Mouse (Mus musculus) spleen, adult 18-20 months (tissue): ENCODE data around the gene Aktip.

Experiments used
- DNase-seq, 2 experiments: peaks; one replicate each; pipeline ENCODE4 v3.0.0; 2022; ENCODE audit warnings: mixed read lengths in 2 of 2

Aktip gene

DNA sequence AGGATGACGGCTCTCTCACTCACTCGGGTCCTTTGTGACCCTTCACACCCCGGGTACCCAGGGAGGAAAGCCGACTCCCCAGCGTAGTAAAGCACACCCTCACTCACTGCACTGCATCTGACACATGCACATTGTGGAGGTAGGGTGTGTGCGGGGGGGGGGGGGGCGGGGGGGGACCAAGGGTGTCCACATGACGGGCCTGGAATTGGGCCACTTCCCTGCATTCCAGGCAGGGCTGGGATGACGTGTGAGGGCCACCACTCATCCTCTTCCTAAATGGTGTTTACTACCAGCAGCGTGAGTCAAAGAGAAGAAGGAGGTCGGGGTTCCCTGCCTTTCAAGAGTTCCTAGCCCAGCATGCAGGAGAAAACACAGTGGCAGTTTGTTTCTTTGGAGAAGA is 11.6 kb downstream of the Aktip start:
- DNase-seq, result no peak

DNA sequence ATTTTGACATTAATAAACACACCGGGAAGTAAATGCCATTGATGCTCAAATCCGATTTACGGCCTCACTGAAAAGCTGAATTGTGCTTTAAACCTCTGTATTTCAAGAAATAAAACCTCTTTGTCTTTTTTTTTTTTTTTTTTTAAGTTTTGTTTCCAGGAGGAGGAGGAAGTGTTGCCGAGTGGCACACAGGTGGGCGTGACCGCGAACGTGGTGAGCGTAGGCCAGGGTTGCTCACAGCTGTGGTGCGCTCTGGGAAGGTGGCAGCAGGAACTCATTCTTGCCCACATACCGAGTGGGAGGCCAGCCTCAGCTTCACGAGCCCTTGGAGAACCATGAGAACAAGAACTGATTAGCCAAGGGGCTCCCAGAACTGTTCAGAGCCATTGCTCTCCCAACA is 13.4 kb downstream of the Aktip start:
- no peak for DNase-seq

DNA sequence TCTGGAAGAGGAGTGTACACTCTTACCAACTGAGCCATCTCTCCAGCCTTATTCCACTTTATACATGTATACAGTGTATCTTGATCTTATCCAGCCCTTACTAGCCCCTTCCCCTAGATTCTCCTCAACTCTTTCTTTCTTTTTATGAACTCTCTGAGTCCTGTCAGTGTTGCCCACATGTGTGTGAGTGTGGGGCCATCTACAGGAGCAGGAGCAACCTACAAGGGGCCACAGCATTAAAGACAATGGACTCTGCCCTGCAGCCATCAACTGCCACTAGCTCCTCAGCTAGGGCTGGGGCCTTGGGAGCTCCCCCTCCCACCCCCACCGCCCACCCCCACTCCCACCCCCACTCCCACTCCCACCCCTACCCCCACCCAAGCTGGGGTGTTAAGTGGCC is 22.1 kb downstream of the Aktip start:
- no peak for DNase-seq

DNA sequence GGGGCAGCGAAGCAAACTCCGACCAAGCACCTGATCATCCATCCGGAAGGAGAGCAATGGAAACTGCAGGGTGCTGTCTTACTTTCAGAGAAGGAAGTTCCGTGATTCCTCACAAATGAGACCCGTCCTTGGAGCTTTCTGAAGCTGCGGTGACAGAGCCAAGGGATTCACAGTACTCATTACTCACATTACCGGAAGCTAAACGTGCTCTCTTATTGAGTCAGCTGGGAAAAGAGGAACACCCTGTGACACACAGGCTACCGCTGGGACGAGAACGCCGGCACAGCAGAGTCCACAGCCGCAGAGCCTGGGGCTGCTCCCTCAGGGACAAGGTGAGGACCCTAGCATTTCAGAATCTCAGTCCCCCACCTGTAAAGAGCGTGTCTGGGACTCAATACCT is 23.6 kb downstream of the Aktip start:
- no peak for DNase-seq

DNA sequence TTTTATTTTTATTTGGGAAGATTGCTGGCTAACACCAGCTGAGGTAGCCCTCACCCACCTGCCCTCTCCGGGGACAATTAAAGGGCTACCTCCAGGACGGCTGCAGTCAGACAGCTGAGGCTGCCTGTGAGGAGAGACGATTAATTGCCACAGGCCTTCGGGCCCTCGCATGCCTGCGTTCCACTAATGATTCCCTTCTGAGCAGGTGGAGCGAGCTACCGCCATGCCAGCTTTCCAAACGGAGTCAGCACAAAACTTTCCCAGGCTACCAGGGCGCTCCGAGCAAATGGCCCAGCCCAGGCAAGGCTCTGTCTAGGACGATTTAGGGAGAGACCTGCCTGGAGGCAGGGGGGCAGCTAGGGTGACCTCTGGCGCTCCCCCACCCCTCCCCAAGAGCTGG is 28.2 kb downstream of the Aktip start:
- DNase-seq, result no peak

DNA sequence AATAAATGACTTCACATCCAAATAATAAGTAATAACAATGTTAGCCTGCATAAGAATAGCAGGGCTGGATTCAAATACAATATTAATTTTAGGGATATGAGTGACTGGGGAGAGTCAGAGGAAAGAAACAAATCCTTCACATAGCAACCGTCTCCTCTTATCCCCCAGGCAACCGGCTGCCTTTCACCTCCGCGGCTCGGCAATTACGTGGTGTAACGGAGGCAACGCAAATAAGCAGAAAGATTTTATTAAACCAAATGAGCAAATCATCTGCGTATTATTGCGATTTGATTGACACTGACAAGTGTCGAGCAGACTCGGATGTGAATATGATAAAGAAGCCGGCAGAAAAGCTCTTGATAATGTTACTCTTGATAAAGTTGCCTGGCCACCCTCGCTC is 28.9 kb downstream of the Aktip start:
- DNase-seq, result no peak

DNA sequence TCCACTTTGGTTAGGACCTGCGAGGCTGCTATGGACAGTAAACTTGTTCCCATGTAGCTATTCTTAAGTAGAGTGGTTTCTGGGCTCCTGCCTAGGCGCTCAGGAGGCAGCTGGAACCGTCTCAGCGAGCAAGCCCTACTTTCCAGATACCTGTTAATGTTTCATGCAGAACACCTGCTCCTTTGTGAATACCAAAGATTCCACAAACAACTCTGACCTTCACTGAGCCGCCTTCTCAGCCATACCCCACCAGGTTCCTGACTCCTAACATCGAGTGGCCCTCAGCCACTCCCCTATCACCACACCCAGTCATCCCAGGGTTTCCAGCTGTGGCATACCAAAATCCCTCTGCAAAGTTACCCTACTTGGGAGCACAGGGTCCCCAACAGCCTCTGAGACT is 29.6 kb downstream of the Aktip start:
- no peak for DNase-seq

DNA sequence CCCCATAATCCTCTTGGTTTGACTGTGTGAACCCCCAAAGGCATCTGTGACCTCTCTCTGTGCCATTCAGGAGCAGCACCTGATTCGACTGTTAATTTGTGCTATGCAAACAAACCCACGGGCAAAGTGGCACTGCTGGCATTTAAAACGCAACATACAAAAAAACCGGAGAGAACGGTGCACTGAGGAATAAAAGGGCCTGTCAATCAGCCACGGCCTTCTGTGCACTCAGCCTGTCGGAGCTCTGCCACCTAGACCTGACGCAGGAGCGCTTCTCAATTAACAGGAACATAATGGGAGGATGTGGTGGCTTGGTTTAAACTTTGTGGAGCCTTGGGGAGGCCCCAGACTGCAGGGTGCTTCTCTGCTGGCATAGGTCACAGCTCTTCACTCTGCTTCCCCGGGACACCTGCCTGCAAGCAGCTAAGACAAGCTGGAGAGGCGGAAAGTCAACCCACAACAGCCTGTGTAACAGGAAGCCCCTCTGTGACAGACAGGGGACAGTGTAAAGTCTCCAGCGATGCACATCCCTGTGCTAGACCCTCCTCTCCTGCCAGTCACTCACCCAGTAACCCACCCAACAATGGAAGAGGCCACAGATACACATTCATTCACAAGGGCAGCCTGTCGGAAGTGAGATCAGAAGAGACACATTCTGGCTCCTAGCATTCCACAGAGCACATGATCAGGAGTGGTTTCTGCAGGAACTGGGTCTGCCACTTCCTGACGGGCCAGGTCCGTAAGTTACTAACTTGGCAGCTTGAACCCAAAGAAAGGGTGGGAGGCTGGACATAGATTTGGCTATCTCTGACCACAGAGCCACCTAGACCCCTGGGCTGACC is 39.6 kb downstream of the Aktip start:
- no peak for DNase-seq

DNA sequence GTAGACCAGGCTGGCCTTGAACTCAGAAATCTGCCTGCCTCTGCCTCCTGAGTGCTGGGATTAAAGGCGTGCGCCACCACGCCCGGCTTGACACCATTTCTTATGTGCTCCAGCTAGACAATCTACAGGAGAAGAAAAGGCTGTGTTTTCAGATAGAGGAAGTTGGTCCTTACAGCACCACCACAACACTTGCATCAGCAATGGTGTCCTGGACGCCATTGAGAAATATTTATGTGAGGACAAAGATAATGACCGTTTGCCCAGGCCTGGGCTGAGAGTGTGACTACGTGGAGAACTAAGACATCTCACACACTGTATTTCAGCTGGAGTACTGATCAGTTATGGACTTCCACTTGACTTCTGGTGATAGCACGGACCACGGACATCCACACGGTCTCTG is 41.2 kb downstream of the Aktip start:
- no peak for DNase-seq

DNA sequence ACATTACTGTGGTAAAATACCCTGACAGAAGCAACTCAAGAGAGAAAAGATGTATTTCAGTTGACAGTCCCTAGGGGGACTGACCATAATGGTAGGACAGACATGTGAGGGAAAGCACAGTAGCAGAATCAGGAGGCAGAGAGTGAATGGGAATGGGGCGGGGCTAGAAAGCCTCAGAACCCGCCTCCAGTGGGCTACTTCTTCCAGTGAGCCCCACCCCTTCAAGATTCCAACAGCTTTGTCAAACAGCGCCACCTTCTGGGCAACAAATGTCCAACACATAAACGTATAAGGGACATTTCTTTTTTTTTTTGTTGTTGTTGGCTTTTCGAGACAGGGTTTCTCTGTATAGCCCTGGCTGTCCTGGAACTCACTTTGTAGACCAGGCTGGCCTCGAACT is 45.2 kb downstream of the Aktip start:
- DNase-seq, result no peak

DNA sequence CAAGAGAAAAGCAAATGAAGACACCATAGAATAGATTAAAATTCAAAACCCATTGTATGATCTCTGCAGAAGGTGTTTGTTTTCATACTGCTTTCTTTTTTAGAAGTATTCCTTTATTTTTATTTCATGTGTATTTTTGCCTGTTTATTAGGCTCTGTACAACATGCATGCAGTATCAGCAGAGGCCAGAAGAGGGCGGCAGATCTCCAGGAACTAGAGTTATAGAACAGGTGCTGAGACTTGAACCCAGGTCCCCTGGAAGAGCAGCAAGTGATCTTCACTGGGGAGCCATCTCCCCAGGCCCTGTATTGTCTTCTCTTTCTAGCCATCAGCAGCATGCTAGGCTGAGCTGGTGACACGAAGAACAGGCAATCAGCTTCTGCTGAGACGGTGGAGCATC is 45.9 kb downstream of the Aktip start:
- no peak for DNase-seq

DNA sequence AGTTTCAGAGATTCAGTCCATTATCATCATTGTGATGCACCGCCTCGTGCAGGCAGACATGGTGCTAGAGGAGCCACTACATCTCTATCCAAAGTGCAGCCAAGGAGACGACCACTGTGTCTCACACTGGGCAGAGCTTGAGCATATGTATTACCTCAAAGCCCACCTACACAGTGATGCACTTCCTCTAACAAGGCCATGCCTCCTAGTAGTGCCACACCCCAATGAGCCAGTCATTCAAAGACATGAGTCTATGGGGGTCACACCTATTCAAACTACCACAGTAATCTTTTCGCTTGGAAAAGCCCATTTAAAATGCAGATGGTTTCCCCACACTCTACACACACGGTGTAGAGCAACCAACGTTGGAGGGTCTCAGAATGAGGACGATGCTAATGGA is 48.2 kb downstream of the Aktip start:
- no peak for DNase-seq

DNA sequence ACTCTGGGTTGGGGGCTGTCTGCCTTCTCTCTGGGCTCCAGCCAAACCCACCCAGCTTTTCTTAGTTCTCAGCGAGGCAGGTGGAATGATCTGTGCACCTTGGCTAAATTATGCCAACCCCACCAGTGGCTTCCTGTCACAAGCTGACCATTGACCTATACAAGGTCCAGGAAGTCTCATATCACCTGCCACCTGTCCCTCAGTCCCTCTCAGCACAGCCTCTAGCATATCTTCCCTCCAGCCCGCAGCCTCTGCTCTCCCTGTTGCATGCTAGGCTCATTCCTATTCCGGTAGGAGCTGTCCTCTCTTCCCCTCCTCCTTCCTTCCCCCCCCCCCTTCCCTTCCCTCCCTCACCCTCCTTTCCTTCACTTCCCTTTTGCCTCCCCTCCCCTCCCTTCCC is 50.5 kb downstream of the Aktip start:
- no peak for DNase-seq

DNA sequence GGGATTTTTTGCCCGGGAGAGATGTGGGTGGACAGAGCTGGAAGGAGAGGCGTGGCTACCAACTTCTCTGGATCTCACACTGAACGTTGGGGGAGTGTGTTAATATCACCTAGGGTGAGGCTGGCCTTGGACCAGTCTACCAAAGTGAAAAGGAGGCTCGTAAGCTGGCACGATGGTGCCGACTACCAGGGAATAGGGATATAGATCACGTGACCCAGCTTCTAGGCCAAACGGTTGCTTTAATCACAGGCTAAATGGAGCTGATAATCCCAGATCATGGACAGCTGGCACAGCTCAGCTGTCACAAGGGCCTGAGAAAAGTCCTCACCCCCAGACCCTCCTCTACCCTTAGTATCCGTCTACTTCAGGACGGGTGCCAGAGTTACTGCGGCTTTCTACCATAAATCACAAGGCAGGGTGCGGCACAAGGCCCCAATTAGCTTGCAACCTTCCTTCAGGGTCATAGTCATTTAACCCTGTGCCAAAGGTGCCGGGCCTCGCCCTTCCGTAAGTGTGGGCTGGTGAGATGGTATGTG is 51.1 kb downstream of the Aktip start:
- DNase-seq, result no peak

DNA sequence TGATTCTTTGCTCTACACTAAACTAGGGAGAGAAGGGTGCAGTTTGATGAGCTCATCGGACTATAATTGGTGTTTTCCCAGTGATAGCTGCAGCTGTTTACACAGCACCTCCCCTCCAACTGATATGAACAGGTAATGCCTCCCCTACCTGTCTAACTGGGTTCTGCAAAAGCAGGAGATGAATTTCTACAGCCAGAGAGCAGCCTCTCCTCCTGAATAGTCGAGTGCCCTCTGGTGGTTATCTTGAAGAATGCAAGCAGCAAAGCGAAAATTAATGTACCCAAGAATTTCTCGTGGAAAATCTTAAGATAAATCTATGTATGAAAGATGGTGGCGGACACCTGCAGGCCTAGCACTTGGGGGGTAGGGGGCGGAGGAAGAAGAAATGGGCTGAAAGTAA is 52.1 kb downstream of the Aktip start:
- peak in 1 of 2 experiments; percentile 31 for DNase-seq

DNA sequence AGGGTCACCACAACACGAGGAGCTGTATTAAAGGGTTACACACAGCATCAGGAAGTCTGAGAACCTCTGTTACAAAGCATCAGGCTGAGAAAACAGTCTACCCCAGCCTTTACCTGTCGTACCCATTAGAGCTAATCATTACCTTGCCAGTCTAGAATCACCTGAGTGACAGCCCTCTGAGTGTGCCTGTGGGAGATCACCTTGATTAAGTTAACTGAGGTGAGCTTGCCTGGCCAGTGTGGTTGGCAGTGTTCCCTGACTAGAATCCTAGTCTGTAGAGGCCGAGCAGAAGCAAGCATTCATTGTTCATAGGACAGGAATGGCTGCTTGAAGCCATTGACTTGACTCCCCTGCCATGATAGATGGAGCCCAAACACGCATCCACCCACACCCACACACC is 58.9 kb downstream of the Aktip start:
- no peak for DNase-seq

DNA sequence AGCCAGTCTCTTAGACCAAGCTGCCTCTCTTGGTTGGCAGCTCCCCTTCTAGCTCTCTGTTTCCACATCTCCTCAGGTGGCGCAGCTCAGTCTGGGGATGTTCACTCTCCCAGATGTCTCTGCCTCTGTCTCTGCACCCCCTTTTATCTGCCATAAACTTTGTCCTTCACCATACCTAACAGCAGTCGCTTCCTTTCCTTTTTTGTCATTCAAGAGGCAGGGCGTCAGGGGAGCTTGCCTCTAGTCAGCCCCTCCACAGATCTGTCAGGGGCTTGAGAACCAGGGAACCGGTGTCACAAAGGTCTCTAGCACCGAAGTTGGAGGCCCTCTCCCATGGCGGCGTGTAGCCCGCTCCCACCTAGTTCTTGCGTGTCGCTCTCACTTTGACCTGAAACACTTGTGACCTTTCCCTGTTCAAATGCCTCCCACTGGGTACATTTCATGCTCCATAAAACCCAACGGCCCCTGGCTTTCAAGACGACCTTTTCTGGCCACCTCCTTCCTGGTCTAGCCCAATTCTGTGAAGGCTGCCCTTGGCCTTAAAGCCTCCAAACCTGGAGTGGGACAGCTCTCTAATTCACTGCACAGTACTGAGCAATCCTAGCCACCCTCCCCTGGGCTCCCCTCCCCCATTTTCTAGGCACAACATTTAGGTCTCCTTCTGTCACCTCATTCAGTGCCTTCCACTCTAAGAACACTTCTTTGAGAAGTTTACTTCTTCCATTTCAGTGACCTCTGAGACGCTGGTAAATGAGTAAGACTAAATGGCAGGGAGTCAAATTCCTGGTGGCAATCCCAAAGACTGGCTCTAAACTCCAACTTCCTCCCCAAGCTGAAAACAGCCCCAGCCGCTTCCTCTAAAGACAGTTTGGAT is 64.2 kb downstream of the Aktip start:
- no peak for DNase-seq

DNA sequence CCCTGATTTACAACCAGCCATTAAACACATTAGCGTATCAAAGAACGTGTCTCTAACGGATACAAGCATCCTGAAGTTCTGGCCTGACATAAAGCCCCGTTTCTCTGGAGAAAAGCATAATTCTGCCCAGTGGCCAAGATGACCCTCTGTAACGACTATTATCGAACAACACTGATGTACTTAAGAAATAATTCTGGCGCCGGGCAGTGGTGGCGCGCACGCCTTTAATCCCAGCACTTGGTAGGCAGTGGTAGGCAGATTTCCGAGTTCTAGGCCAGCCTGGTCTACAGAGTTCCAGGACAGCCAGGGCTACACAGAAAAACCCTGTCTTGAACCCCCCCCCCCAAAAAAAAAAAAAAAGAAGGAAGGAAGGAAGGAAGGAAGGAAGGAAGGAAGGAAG is 65.1 kb downstream of the Aktip start:
- no peak for DNase-seq

DNA sequence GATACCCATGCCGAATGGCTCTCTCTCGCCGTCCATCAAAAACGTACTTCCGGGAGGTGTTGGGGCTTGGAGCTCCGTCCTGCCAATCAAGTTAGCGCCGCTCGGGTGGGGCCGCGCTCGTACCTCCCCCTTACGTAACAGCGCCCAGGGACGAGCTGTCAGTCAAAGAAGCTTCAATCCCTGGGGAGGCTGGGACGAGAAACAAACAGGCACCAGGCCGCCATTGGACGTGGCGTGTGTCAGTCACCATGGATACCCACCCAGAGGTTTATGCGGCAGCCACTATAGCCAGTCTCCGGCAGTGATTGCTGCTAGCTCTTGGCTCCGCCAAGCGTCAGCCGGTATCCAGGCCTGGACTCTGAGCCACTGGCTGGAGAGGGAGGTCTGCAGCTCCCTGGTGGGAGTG is 65.7 kb downstream of the Aktip start:
- DNase-seq, result peak; percentile 94 to 98

DNA sequence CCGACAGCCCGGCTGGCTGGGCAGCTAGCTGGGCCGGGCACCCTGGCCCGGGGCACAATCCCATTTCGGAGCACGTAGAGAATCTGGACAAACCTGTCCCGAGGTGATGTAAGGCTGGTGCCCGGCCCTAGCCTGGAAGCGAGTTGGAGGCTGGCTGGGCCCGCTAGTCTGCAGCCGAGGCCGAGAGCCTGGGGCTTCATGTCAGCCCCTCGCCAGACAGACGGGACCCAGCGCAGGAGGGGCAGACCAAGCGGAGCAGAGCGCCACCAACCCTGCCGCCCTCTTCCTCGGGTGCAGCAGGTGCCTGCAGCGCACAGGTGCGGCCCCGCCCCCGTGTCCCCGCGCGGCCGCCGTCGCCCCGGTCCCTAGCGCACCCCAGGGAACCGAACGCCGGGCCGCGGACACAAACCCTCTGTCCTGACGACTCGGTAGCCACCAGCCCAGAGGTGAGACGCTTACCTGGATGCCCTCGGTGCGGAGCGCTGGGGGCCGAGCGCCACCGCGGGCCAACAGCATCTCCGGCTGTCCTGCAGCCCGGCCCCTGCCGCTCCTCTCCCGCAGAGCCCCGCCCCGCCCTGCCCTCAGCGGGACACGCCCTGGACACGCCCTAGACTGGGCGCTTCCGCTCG is 66.2 kb downstream of the Aktip start:
- DNase-seq, result no peak

DNA sequence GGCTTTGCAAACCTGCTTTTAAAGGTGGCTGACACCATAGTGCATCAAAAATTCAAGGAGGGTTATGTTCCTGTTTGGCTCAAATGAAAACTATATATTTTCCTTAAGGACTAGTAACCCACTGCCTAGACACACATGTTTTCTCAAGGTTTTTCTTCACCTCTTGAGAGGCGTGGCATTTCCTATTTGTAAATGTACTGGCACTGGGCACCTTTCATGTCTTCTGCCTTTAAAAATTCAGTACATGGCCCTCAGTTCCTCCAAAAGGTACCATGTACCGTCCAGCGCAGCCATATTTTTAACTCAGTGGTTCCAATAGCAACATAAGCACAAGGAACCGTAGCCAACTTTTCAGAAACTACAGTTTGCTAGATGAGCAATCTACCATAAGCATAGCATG is 67.0 kb downstream of the Aktip start:
- no peak for DNase-seq

DNA sequence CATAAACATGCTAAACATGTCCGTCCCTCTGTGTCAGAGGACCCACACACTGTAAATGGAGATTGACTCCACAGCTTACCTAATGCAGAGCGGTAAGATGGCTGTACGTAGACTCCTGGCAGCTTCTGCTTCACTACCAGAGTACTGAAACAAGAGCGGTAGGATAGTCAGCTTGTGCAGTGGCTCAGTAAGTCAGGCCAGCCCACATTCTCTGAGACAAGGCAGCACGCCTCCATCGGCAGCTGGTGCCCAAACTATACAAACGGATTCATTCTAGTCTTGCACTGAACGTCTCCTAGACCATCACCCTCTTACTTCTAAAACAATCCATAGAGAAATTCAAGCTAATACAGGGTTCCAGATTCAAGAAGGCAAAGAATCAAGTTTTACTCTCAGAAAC is 73.0 kb downstream of the Aktip start:
- no peak for DNase-seq

DNA sequence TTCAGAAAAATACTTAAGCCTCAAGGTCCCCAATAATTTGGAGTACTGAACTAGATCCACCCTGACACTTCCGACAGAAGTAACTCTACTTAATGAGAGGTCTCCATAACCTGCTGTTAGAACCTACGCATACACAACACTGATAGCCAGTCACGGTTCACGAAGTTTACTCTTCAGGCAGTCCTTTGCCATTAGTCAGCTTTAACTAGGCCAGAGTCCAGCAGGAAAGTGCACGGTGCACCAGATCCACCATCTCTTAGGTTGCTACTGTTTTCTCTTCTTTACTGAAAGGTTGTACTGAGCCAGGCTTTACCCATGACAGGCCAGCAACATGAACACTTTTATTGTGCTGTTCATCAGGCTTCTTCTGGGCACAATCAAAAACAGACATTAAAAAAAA is 75.5 kb downstream of the Aktip start:
- no peak for DNase-seq

DNA sequence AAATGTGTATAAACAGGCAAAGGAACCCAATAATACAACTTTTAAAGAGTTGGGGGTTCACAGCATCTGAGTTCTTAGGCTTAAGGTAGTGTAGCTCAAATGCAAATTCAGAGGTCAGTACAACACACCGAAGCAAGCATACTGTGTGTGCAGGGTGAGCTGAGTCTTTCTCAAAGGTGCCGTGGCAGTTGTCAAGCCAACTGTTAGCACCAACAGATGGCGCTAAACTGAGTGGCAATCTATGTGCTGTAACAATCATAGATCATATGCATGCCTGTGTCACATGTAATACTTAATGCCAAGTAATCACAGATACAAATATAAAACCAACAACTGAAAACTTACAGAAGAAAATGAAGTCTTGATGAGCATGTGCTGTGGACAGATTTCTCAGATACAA is 81.6 kb downstream of the Aktip start:
- DNase-seq, result no peak
